Mouse (Mus musculus) G1E (cell line): ENCODE measurements around the gene Wnt1. TPM values are rescaled to one million over a fixed set of nuclear protein-coding genes. Genes with fewer than 3 reads are reported as not detected.
A peak's percentile ranks its signal among the peaks of the same experiment; 100 is the strongest.

Experiments used
- ATAC-seq: 2 replicates; pipeline ENCODE4 v1.8.0; 2016; ENCODE audit warnings: mild to moderate bottlenecking; ENCODE audit not compliant: insufficient number of reproducible peaks, poor library complexity, low FRiP score, severe bottlenecking; ENCODE audit errors: extremely low read depth
- DNase-seq: peaks from one replicate; pipeline ENCODE4 v3.0.0; 2012; ENCODE audit warnings: low spot score
- H3K27me3 ChIP-seq: 2 replicates; pipeline ENCODE4 v1.6.1; 2012; ENCODE audit warnings: mild to moderate bottlenecking, low read length, inconsistent platforms; ENCODE audit not compliant: insufficient read depth
- H3K36me3 ChIP-seq: replicated peaks from 2 replicates; pipeline ENCODE3; 2012; ENCODE audit warnings: mild to moderate bottlenecking, inconsistent platforms
- H3K4me1 ChIP-seq: 2 replicates; pipeline ENCODE4 v1.6.1; 2012; ENCODE audit warnings: low read depth, low read length, inconsistent platforms, mixed read lengths; ENCODE audit not compliant: insufficient read depth
- H3K4me3 ChIP-seq: 2 replicates; pipeline ENCODE4 v1.5.1; 2012; ENCODE audit warnings: low read depth, mild to moderate bottlenecking, inconsistent platforms, low read length, moderate library complexity, mixed read lengths
- H3K9me3 ChIP-seq: replicated peaks from 2 replicates; pipeline ENCODE4 v1.6.1; 2012; ENCODE audit warnings: inconsistent platforms
- CTCF ChIP-seq: IDR thresholded peaks from 2 replicates; pipeline ENCODE4 v1.5.1; 2012; ENCODE audit warnings: low read depth, low read length, inconsistent platforms, mixed read lengths
- GATA1 ChIP-seq: IDR thresholded peaks from 2 replicates; pipeline ENCODE4 v1.6.1; 2012; ENCODE audit warnings: borderline replicate concordance, low read length, inconsistent platforms, mixed read lengths
- GATA2 ChIP-seq: IDR thresholded peaks from 2 replicates; pipeline ENCODE4 v1.6.1; 2012; ENCODE audit warnings: low read depth, low read length, inconsistent platforms, borderline replicate concordance
- POLR2AphosphoS5 ChIP-seq: IDR thresholded peaks from 2 replicates; pipeline ENCODE4 v1.6.1; 2012; ENCODE audit warnings: low read depth, low read length, inconsistent platforms; ENCODE audit not compliant: insufficient replicate concordance
- TAL1 ChIP-seq: conservative IDR thresholded peaks from 2 replicates; pipeline ENCODE4 v1.6.1; 2012; ENCODE audit warnings: low read depth, low read length, inconsistent platforms, mixed read lengths
- polyA plus RNA-seq: library from polyadenylated mRNA; stranded (reverse); fragments of >175 nt; gene quantifications from 2 replicates; pipeline ENCODE4 v1.2.3, GENCODE M21; 2012
- total RNA-seq, 2 experiments: library from RNA; stranded (forward) in 1 of 2; stranded (reverse) in 1 of 2; fragments of 200-1000 nt in 1 of 2; fragments of >200 nt in 1 of 2; fragmentation: Nextera tagmentation in 1 of 2; gene quantifications; 2 replicates each; pipeline ENCODE4 v1.2.3; 2014 to 2017

The Wnt1 gene
- total and polyA plus RNA-seq, 3 experiments: not detected

GRCm38 (mm10) chr15:98830736-98831683, 41.4 kb downstream of the Wnt1 start, which contains the start of gene Prkag1:
Gene Prkag1, minus strand, starts transcription at chr15:98831521.
- Histone ChIP-seq H3K9me3 (no peaks in the 10 kb centered on the region), H3K36me3 (peaks cover 61% of the 10 kb centered on the region), H3K4me1 (peaks cover 75% of the 10 kb centered on the region), H3K27me3 (no peaks in the 10 kb centered on the region), H3K4me3 (peak within 1 kb of the TSS; percentile 79)
- peak; percentile 76 for ATAC-seq
- TF ChIP-seq POLR2AphosphoS5 (0 out of 2 replicates have a peak, but pooled peaks have one; percentile 50), CTCF (peak; percentile 25; the same call in 1 of the 2 replicates), GATA1 (no peak)
- peak; percentile 97 for DNase-seq

GRCm38 (mm10) chr15:98831684-98832035, 42.0 kb downstream of the Wnt1 start:
- DNase-seq (no peak), ATAC-seq (no peak)
- no peaks in the 10 kb centered on the region for H3K9me3 ChIP-seq
- TF ChIP-seq POLR2AphosphoS5 (no peak), GATA2 (no peak)
- H3K27me3 ChIP-seq: no peaks in the 10 kb centered on the region
- peaks cover 62% of the 10 kb centered on the region for H3K36me3 ChIP-seq
- peaks cover 71% of the 10 kb centered on the region for H3K4me1 ChIP-seq
- peak overlapping the region; percentile 79; the same call in 1 of the 2 replicates for H3K4me3 ChIP-seq

GRCm38 (mm10) chr15:98832161-98833058, 42.8 kb downstream of the Wnt1 start:
- no peaks in the 10 kb centered on the region for H3K27me3 ChIP-seq
- TF ChIP-seq CTCF: no peak
- TF ChIP-seq TAL1: peak; percentile 20; the same call in 1 of the 2 replicates
- H3K9me3 ChIP-seq: no peaks in the 10 kb centered on the region
- peak overlapping the region; percentile 62; the same call in 1 of the 2 replicates for H3K4me3 ChIP-seq
- peak; percentile 82 for DNase-seq
- peaks cover 71% of the 10 kb centered on the region for H3K4me1 ChIP-seq
- peaks cover 62% of the 10 kb centered on the region for H3K36me3 ChIP-seq
- peak; percentile 42; the same call in 1 of the 2 replicates for ATAC-seq

- Histone ChIP-seq H3K27me3 (no peaks in the 10 kb centered on the region), H3K4me3 (peak overlapping the region; percentile 62; the same call in 1 of the 2 replicates), H3K36me3 (peaks cover 63% of the 10 kb centered on the region), H3K9me3 (no peaks in the 10 kb centered on the region), H3K4me1 (peaks cover 71% of the 10 kb centered on the region)
- TF ChIP-seq TAL1 (no peak), GATA1 (no peak), POLR2AphosphoS5 (no peak)
- peak; percentile 37 for DNase-seq
- no peak for ATAC-seq
Measured at GRCm38 (mm10) chr15:98833281-98833680, 43.6 kb downstream of the Wnt1 start.

GRCm38 (mm10) chr15:98834059-98834458, 44.4 kb downstream of the Wnt1 start:
- Histone ChIP-seq H3K27me3 (no peaks in the 10 kb centered on the region), H3K36me3 (peaks cover 67% of the 10 kb centered on the region), H3K4me3 (no peak overlapping the region; the same call in 1 of the 2 replicates), H3K9me3 (no peaks in the 10 kb centered on the region), H3K4me1 (peaks cover 71% of the 10 kb centered on the region)
- TF ChIP-seq GATA1 (no peak), CTCF (no peak), POLR2AphosphoS5 (no peak), GATA2 (no peak), TAL1 (no peak)
- no peak for DNase-seq
- ATAC-seq: no peak

GRCm38 (mm10) chr15:98835291-98835690, 45.6 kb downstream of the Wnt1 start:
- TF ChIP-seq CTCF: no peak
- no peak for TF ChIP-seq TAL1
- no peak; the same call in 1 of the 2 replicates for TF ChIP-seq POLR2AphosphoS5
- no peak for TF ChIP-seq GATA2
- no peak for TF ChIP-seq GATA1
- H3K36me3 ChIP-seq: peaks cover 75% of the 10 kb centered on the region
- no peaks in the 10 kb centered on the region for H3K9me3 ChIP-seq
- H3K4me1 ChIP-seq: peaks cover 68% of the 10 kb centered on the region
- peaks cover 3% of the 10 kb centered on the region; the same call in 1 of the 2 replicates for H3K27me3 ChIP-seq
- DNase-seq: no peak
- no peak for ATAC-seq
- no peak overlapping the region for H3K4me3 ChIP-seq
